Mouse (Mus musculus): ENCODE data around the gene Qtrt1. TPM values are rescaled to one million over a fixed set of nuclear protein-coding genes. Genes with fewer than 3 reads are reported as not detected.

Gene Qtrt1
- 1.7 and 2.0 TPM in 2 replicates for polyA plus RNA-seq (2012)

GRCm38 (mm10) chr9:21411669-21412550 lies at the start of gene Qtrt1:
Gene Qtrt1 (plus strand): TSS chr9:21411837.
- H3K36me3 ChIP-seq (ENCODE audit: control insufficient read depth), result peaks cover 21% of the 10 kb centered on the region
- TF ChIP-seq TAL1 (IDR thresholded peaks at IDR 0.05; ENCODE audit: low read length) (no peak), GATA1 (IDR thresholded peaks at IDR 0.05; ENCODE audit: low read length) (no peak)
- H3K27me3 ChIP-seq (ENCODE audit: control insufficient read depth), result no peaks in the 10 kb centered on the region
- H3K9me3 ChIP-seq (ENCODE audit: control insufficient read depth, low read length), result no peaks in the 10 kb centered on the region
- H3K4me1 ChIP-seq (ENCODE audit: control insufficient read depth), result peaks cover 56% of the 10 kb centered on the region
- H3K4me3 ChIP-seq (replicated peaks), result peak within 1 kb of the TSS; percentile 77

- Histone ChIP-seq H3K4me1 (ENCODE audit: control insufficient read depth) (peaks cover 36% of the 10 kb centered on the region), H3K4me3 (replicated peaks) (peak overlapping the region; percentile 77), H3K27me3 (ENCODE audit: control insufficient read depth) (peaks cover 9% of the 10 kb centered on the region), H3K36me3 (ENCODE audit: control insufficient read depth) (peaks cover 3% of the 10 kb centered on the region), H3K9me3 (ENCODE audit: control insufficient read depth, low read length) (no peaks in the 10 kb centered on the region)
- TF ChIP-seq GATA1 (IDR thresholded peaks at IDR 0.05; ENCODE audit: low read length), result no peak
- no peak for TF ChIP-seq TAL1 (IDR thresholded peaks at IDR 0.05; ENCODE audit: low read length)
Measured at GRCm38 (mm10) chr9:21366541-21367220, 45.0 kb upstream of the Qtrt1 start.

GRCm38 (mm10) chr9:21367357-21368111 lies 44.1 kb upstream of the Qtrt1 start, which contains the start of gene Ilf3:
Gene Ilf3 (plus strand): TSS chr9:21367871.
- Histone ChIP-seq H3K4me1 (ENCODE audit: control insufficient read depth) (peaks cover 38% of the 10 kb centered on the region), H3K36me3 (ENCODE audit: control insufficient read depth) (peaks cover 11% of the 10 kb centered on the region), H3K9me3 (ENCODE audit: control insufficient read depth, low read length) (no peaks in the 10 kb centered on the region), H3K27me3 (ENCODE audit: control insufficient read depth) (peaks cover 5% of the 10 kb centered on the region), H3K4me3 (replicated peaks) (peak within 1 kb of the TSS; percentile 77)
- TF ChIP-seq GATA1 (IDR thresholded peaks at IDR 0.05; ENCODE audit: low read length), result no peak
- no peak for TF ChIP-seq TAL1 (IDR thresholded peaks at IDR 0.05; ENCODE audit: low read length)

GRCm38 (mm10) chr9:21368131-21368584 lies 43.5 kb upstream of the Qtrt1 start:
- peaks cover 17% of the 10 kb centered on the region for H3K36me3 ChIP-seq (ENCODE audit: control insufficient read depth)
- peaks cover 39% of the 10 kb centered on the region for H3K4me1 ChIP-seq (ENCODE audit: control insufficient read depth)
- peaks cover 2% of the 10 kb centered on the region for H3K27me3 ChIP-seq (ENCODE audit: control insufficient read depth)
- peak overlapping the region; percentile 77 for H3K4me3 ChIP-seq (replicated peaks)
- no peaks in the 10 kb centered on the region for H3K9me3 ChIP-seq (ENCODE audit: control insufficient read depth, low read length)
- no peak for TF ChIP-seq TAL1 (IDR thresholded peaks at IDR 0.05; ENCODE audit: low read length)
- no peak for TF ChIP-seq GATA1 (IDR thresholded peaks at IDR 0.05; ENCODE audit: low read length)

- H3K4me3 ChIP-seq (replicated peaks), result peak overlapping the region; percentile 77
- peaks cover 21% of the 10 kb centered on the region for H3K36me3 ChIP-seq (ENCODE audit: control insufficient read depth)
- H3K27me3 ChIP-seq (ENCODE audit: control insufficient read depth), result peaks cover 2% of the 10 kb centered on the region
- H3K4me1 ChIP-seq (ENCODE audit: control insufficient read depth), result peaks cover 41% of the 10 kb centered on the region
- H3K9me3 ChIP-seq (ENCODE audit: control insufficient read depth, low read length), result no peaks in the 10 kb centered on the region
- TF ChIP-seq TAL1 (IDR thresholded peaks at IDR 0.05; ENCODE audit: low read length) (no peak), GATA1 (IDR thresholded peaks at IDR 0.05; ENCODE audit: low read length) (no peak)
Measured at GRCm38 (mm10) chr9:21369080-21369479, 42.6 kb upstream of the Qtrt1 start.

- Histone ChIP-seq H3K27me3 (ENCODE audit: control insufficient read depth) (no peaks in the 10 kb centered on the region), H3K4me3 (replicated peaks) (no peak overlapping the region), H3K9me3 (ENCODE audit: control insufficient read depth, low read length) (no peaks in the 10 kb centered on the region), H3K36me3 (ENCODE audit: control insufficient read depth) (peaks cover 27% of the 10 kb centered on the region), H3K4me1 (ENCODE audit: control insufficient read depth) (peaks cover 44% of the 10 kb centered on the region)
- TF ChIP-seq GATA1 (IDR thresholded peaks at IDR 0.05; ENCODE audit: low read length), result no peak
- TF ChIP-seq TAL1 (IDR thresholded peaks at IDR 0.05; ENCODE audit: low read length), result no peak
Measured at GRCm38 (mm10) chr9:21370876-21371275, 40.8 kb upstream of the Qtrt1 start.

GRCm38 (mm10) chr9:21372508-21372907 lies 39.1 kb upstream of the Qtrt1 start:
- Histone ChIP-seq H3K27me3 (ENCODE audit: control insufficient read depth) (no peaks in the 10 kb centered on the region), H3K4me1 (ENCODE audit: control insufficient read depth) (peaks cover 37% of the 10 kb centered on the region), H3K36me3 (ENCODE audit: control insufficient read depth) (peaks cover 37% of the 10 kb centered on the region), H3K4me3 (replicated peaks) (no peak overlapping the region), H3K9me3 (ENCODE audit: control insufficient read depth, low read length) (no peaks in the 10 kb centered on the region)
- no peak for TF ChIP-seq TAL1 (IDR thresholded peaks at IDR 0.05; ENCODE audit: low read length)
- no peak for TF ChIP-seq GATA1 (IDR thresholded peaks at IDR 0.05; ENCODE audit: low read length)

- Histone ChIP-seq H3K4me3 (replicated peaks) (no peak overlapping the region), H3K4me1 (ENCODE audit: control insufficient read depth) (peaks cover 55% of the 10 kb centered on the region), H3K36me3 (ENCODE audit: control insufficient read depth) (peaks cover 53% of the 10 kb centered on the region), H3K9me3 (ENCODE audit: control insufficient read depth, low read length) (no peaks in the 10 kb centered on the region), H3K27me3 (ENCODE audit: control insufficient read depth) (no peaks in the 10 kb centered on the region)
- TF ChIP-seq GATA1 (IDR thresholded peaks at IDR 0.05; ENCODE audit: low read length) (no peak), TAL1 (IDR thresholded peaks at IDR 0.05; ENCODE audit: low read length) (0 out of 3 replicates have a peak, but pooled peaks have one; percentile 21)
Measured at GRCm38 (mm10) chr9:21379195-21379594, 32.4 kb upstream of the Qtrt1 start.

Measured in erythroblast, embryonic 14.5 days (primary cell).